Comparison of ENCODE assay signal across 24 mouse cellular contexts in the genomic region with DNA sequence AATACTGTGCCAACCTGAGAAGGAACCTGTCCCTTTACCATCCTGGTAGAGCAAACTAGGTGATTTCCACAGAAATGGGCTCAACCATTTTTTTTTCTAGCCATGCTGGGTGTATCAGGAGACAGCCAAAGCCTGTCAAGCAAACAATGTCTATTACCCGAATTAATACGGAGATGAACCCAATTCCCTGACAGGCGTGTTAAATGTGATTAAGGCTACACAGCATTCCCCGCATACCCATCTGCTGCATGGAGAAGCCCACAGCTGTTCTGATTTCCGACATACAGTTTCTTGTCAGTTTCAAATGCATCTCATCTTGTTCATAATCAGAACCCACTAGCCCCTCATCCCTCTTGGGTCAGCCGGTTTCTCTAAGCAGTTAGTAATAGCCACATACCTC.
DNase-seq lines count a peak whose midpoint lies in the region; ATAC-seq lines count a peak whose summit lies in the region.
"Had no signal": no experiment of that assay in that cellular context is flagged by ENCODE, and none has a peak within 500 bp of the region (broad histone marks: within the 10 kb centered on the region; RNA-seq: fewer than 3 reads in every experiment).

No protein-coding gene starts in this region.

- peak; percentile 19 for DNase-seq in layer of hippocampus, adult 9-11 months
- no peak for DNase-seq in layer of hippocampus, adult 9-10 months (ENCODE audit: low spot score)
- DNase-seq in thymus, postnatal 14 days, result no peak
- DNase-seq in gastrocnemius, adult 18-20 months (ENCODE audit: low spot score), result no peak
- no peak for DNase-seq in cerebellum, postnatal 4 days (ENCODE audit: low spot score in 2 of 2)
- DNase-seq: adrenal gland, adult 2 months; cerebellum, adult 18-20 months; cerebellum, postnatal 14 days; gastrocnemius, postnatal 14 days; heart, adult 18-20 months; heart, postnatal 36 days; kidney, adult 2 months; kidney, postnatal 10 days; lung, adult 18-20 months; lung, postnatal 10 days; right cerebral cortex, postnatal 25 days; spleen, adult 18-20 months had no signal

- H3K9ac ChIP-seq in hindbrain, embryonic 15.5 days, result no peak overlapping the region
- H3K9ac ChIP-seq in midbrain, embryonic 12.5 days (replicated peaks), result no peak overlapping the region
- H3K9ac ChIP-seq: embryonic facial prominence, embryonic 13.5 days; forebrain, embryonic 15.5 days; heart, embryonic 13.5 days; limb, embryonic 12.5 days; liver, embryonic 12.5 days had no signal

- peaks cover 11% of the 10 kb centered on the region; the same call in 1 of the 2 replicates for H3K4me1 ChIP-seq in hindbrain, embryonic 15.5 days (replicated peaks)
- 0 out of 2 replicates have a peak, but pooled peaks cover 11% of the 10 kb centered on the region for H3K4me1 ChIP-seq in midbrain, embryonic 12.5 days
- H3K4me1 ChIP-seq: heart, embryonic 13.5 days; liver, embryonic 12.5 days had no signal

- no peaks in the 10 kb centered on the region for H3K36me3 ChIP-seq in hindbrain, embryonic 15.5 days
- no peaks in the 10 kb centered on the region for H3K36me3 ChIP-seq in midbrain, embryonic 12.5 days
- H3K36me3 ChIP-seq: embryonic facial prominence, embryonic 13.5 days; forebrain, embryonic 15.5 days; heart, embryonic 13.5 days; limb, embryonic 12.5 days; liver, embryonic 12.5 days had no signal

- H3K27me3 ChIP-seq in hindbrain, embryonic 15.5 days, result no peaks in the 10 kb centered on the region
- H3K27me3 ChIP-seq in midbrain, embryonic 12.5 days, result no peaks in the 10 kb centered on the region
- H3K27me3 ChIP-seq: forebrain, embryonic 15.5 days; heart, embryonic 13.5 days; liver, embryonic 12.5 days had no signal

- ATAC-seq in hindbrain, embryonic 15.5 days (ENCODE audit: low FRiP score, low read depth), result 0 out of 2 replicates have a peak, but pooled peaks have one; percentile 38
- ATAC-seq in midbrain, embryonic 12.5 days (ENCODE audit: low FRiP score, low read depth), result peak; percentile 78
- ATAC-seq: forebrain, embryonic 15.5 days; liver, embryonic 12.5 days had no signal

- H3K27ac ChIP-seq in hindbrain, embryonic 15.5 days (replicated peaks), result no peak overlapping the region
- no peak overlapping the region for H3K27ac ChIP-seq in midbrain, embryonic 12.5 days (replicated peaks)
- H3K27ac ChIP-seq: embryonic facial prominence, embryonic 13.5 days; forebrain, embryonic 15.5 days; heart, embryonic 13.5 days; limb, embryonic 12.5 days; liver, embryonic 12.5 days had no signal

- no peak overlapping the region for H3K4me2 ChIP-seq in hindbrain, embryonic 15.5 days
- H3K4me2 ChIP-seq in midbrain, embryonic 12.5 days (replicated peaks), result no peak overlapping the region
- H3K4me2 ChIP-seq: embryonic facial prominence, embryonic 13.5 days; forebrain, embryonic 15.5 days; heart, embryonic 13.5 days; limb, embryonic 12.5 days; liver, embryonic 12.5 days had no signal

- WGBS in hindbrain, embryonic 15.5 days, result 30% methylated on average over 6 of the region's 6 CpGs
- WGBS in midbrain, embryonic 12.5 days, result 59% methylated on average over 6 of the region's 6 CpGs

- H3K9me3 ChIP-seq in hindbrain, embryonic 15.5 days, result no peaks in the 10 kb centered on the region
- no peaks in the 10 kb centered on the region for H3K9me3 ChIP-seq in midbrain, embryonic 12.5 days
- H3K9me3 ChIP-seq: embryonic facial prominence, embryonic 13.5 days; forebrain, embryonic 15.5 days; heart, embryonic 13.5 days; limb, embryonic 12.5 days; liver, embryonic 12.5 days had no signal

- H3K4me3 ChIP-seq in hindbrain, embryonic 15.5 days, result no peak overlapping the region
- H3K4me3 ChIP-seq in midbrain, embryonic 12.5 days, result no peak overlapping the region
- H3K4me3 ChIP-seq: embryonic facial prominence, embryonic 13.5 days; forebrain, embryonic 15.5 days; heart, embryonic 13.5 days; limb, embryonic 12.5 days; liver, embryonic 12.5 days had no signal
